Mouse (Mus musculus) embryonic facial prominence, embryonic 15.5 days (tissue): ENCODE measurements at regions not wholly inside any gene's neighbourhood (a gene's known extent, or its start where the extent isn't known, plus 50 kb on each side); places are given as distances from the start of the nearest gene placed in this dataset.
"Not testable (repeated sequence)": the region's sequence is repeated elsewhere in the genome, so short reads cannot be mapped to it uniquely, and the experiment has no call there.

Source experiments
- ATAC-seq: fragments of 200-750 bp; cut with Nextera tagmentation; 2 replicates; pipeline ENCODE4 v1.8.0; 2017; ENCODE audit warnings: low read depth, moderate TSS enrichment; ENCODE audit not compliant: insufficient number of reproducible peaks, low FRiP score, low TSS enrichment
- H3K27ac ChIP-seq: fragments of 300-500 bp; sonication (generic); replicated peaks from 2 replicates; pipeline ENCODE4 v1.5.1; 2015; ENCODE audit warnings: mild to moderate bottlenecking, inconsistent platforms
- H3K27me3 ChIP-seq: fragments of 300-500 bp; sonication (generic); 2 replicates; pipeline ENCODE4 v1.6.1; 2015; ENCODE audit warnings: inconsistent platforms
- H3K36me3 ChIP-seq: fragments of 300-500 bp; sonication (generic); 2 replicates; pipeline ENCODE4 v1.6.1; 2015; ENCODE audit warnings: mild to moderate bottlenecking, inconsistent platforms
- H3K4me1 ChIP-seq: fragments of 300-500 bp; sonication (generic); 2 replicates; pipeline ENCODE4 v1.6.1; 2015; ENCODE audit warnings: inconsistent platforms
- H3K4me2 ChIP-seq: fragments of 300-500 bp; sonication (generic); replicated peaks from 2 replicates; pipeline ENCODE4 v1.6.1; 2015; ENCODE audit warnings: mild to moderate bottlenecking, inconsistent platforms
- H3K4me3 ChIP-seq: fragments of 300-500 bp; sonication (generic); replicated peaks from 2 replicates; pipeline ENCODE4 v1.5.1; 2015; ENCODE audit warnings: mild to moderate bottlenecking, inconsistent platforms
- H3K9ac ChIP-seq: fragments of 300-500 bp; sonication (generic); 2 replicates; pipeline ENCODE4 v1.6.1; 2015; ENCODE audit warnings: inconsistent platforms
- H3K9me3 ChIP-seq: fragments of 300-500 bp; sonication (generic); replicated peaks from 2 replicates; pipeline ENCODE4 v1.6.1; 2016; ENCODE audit warnings: inconsistent platforms
- WGBS: fragments of 180-500 bp; shearing (Covaris S2); methylation state at CpG from one replicate; pipeline ENCODE4 v1.1.7; 2015; 5-methylcytosine and 5-hydroxymethylcytosine counted together

GRCm38 (mm10) chr13:111876847-111877246 is 68.1 kb upstream of the Map3k1 start:
- 0 out of 2 replicates have a peak, but pooled peaks cover 5% of the 10 kb centered on the region for H3K9me3 ChIP-seq
- H3K27me3 ChIP-seq, result no peaks in the 10 kb centered on the region
- ATAC-seq, result no peak
- no peak overlapping the region for H3K27ac ChIP-seq
- no peaks in the 10 kb centered on the region for H3K36me3 ChIP-seq
- no peak overlapping the region for H3K4me3 ChIP-seq
- H3K9ac ChIP-seq, result no peak overlapping the region
- H3K4me2 ChIP-seq, result no peak overlapping the region
- WGBS, result 71% methylated on average over 2 of the region's 2 CpGs
- no peaks in the 10 kb centered on the region for H3K4me1 ChIP-seq

DNA sequence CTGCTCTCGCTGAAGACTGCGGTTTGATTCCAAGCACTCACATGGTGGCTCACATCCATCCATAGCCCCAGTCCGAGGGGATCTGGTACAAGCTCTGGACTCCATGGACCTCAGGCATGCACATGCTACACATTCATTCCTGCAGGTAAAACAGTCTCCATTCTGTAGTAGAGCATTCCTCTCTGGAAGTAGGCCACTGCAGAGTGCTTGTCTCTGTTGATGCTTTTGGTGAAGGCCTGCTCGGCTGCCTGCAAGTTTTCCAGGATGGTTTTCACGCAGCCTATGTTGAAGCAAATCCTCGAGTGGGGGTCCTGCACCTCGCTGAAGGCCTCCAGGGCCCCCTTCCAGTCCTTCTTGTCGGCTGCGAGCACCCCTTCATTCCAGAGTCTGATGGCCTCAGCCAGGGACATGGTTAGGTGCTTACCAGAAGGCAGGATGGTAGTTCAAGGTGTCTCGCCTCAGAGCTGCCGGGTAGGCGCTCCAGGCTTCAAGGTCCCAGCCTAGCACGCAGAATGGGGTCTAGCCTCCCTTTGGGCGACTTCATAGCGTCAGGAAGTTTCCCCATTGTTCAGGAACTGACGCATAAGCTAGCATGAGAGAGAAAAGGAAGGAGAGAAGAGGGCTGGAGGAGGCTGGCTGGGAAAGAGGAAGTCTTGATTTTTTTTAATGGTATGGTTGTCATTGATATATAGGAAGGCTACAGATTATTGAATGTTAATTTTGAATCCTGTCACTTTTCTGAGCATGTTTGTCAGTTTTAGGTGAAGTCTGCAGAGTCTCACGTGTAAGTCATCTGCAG is 75.2 kb upstream of the Map3k1 start:
- not testable (repeated sequence) for H3K9me3 ChIP-seq, ATAC-seq, H3K36me3 ChIP-seq, H3K27me3 ChIP-seq, H3K4me2 ChIP-seq, H3K4me1 ChIP-seq, H3K9ac ChIP-seq, H3K4me3 ChIP-seq, H3K27ac ChIP-seq
- WGBS, result 83% methylated on average over 17 of the region's 17 CpGs

DNA sequence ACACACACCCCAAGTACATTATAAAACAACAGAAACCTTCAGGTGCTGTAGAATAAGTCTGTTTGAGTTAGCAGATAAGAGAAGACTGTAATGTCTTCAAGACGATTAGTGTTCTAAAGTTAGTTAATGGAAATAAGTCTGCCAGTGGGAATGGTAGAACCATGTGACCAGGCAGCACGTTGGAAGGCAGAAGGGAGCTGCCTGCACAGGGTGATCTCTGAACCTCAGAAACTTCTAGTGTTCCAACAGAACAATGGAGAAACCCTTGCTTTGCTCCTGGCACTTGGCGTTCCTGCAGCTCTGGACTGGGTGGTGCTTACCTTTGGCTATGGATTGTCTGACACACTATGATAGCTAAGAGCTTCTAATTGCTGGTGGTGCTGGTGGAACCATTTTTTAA is 82.0 kb upstream of the Map3k1 start:
- 68% methylated on average over 3 of the region's 3 CpGs for WGBS
- Histone ChIP-seq H3K27ac (no peak overlapping the region), H3K27me3 (no peaks in the 10 kb centered on the region), H3K4me2 (no peak overlapping the region), H3K9ac (no peak overlapping the region), H3K4me3 (no peak overlapping the region), H3K4me1 (no peaks in the 10 kb centered on the region), H3K36me3 (no peaks in the 10 kb centered on the region), H3K9me3 (no peaks in the 10 kb centered on the region)
- ATAC-seq, result no peak

DNA sequence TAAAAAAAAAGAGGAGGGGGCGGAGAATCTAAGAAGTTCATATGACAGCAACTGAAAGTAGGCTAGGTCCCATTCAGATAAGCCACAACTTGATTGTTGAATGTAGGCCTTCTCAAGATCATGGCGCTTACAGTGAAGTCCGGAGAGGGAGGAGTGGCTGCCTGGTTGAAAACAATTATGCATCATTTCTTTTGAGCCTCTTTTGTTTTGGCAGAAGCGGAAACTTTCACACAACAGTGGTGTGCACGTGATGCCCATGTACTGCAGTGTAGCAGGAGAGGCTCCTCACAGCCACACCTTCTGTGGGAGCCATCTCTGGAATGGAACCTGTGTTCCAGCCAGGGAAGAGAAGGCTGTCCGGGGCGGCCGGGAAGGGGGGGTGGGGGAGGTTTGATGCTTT is 83.3 kb upstream of the Map3k1 start:
- Histone ChIP-seq H3K9me3 (no peaks in the 10 kb centered on the region), H3K36me3 (no peaks in the 10 kb centered on the region), H3K27me3 (no peaks in the 10 kb centered on the region), H3K4me3 (no peak overlapping the region), H3K9ac (no peak overlapping the region), H3K4me1 (no peaks in the 10 kb centered on the region), H3K4me2 (no peak overlapping the region), H3K27ac (no peak overlapping the region)
- 91% methylated on average over 8 of the region's 8 CpGs for WGBS
- no peak for ATAC-seq

- Histone ChIP-seq H3K4me1 (no peaks in the 10 kb centered on the region), H3K4me3 (no peak overlapping the region), H3K4me2 (no peak overlapping the region), H3K9me3 (no peaks in the 10 kb centered on the region), H3K9ac (no peak overlapping the region), H3K27ac (no peak overlapping the region), H3K36me3 (no peaks in the 10 kb centered on the region), H3K27me3 (no peaks in the 10 kb centered on the region)
- 47% methylated on average over 14 of the region's 14 CpGs for WGBS
- ATAC-seq, result no peak
Measured at GRCm38 (mm10) chr13:111893221-111893713, 84.5 kb upstream of the Map3k1 start.

DNA sequence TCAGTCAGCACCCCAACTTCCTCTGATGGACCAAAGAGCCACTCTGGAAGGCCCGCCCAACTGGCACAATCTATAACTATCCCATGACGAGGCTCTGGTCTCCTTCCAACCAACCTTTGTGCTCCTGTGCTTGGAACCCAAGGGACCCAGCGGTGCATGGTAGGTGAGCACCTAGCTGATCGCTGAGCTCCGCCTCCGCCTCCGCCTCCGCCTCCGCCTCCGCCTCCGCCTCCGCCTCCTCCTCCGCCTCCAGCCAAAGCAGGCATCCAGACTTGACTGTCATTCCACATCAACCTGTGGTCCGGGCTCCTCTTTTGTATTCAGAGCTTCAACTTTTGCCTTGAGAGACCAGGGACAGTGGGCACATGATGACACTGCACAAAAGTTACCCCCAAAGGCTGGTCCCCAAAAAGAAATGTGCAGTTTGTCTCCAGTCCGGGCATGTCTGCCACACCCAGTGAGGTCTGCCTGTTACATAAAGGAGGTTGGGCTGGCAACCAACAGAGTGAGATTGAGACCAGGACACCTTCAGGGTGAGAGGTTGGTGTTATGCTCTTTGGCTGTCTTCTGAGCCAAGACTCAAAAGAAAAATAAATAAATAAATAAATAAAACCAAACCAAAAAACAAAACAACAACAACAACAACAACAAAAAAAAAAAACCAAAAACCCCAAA is 86.1 kb upstream of the Map3k1 start:
- no peak for ATAC-seq
- no peaks in the 10 kb centered on the region for H3K27me3 ChIP-seq
- no peak overlapping the region for H3K9ac ChIP-seq
- 66% methylated on average over 15 of the region's 15 CpGs for WGBS
- no peak overlapping the region for H3K4me3 ChIP-seq
- no peaks in the 10 kb centered on the region for H3K9me3 ChIP-seq
- no peak overlapping the region for H3K27ac ChIP-seq
- H3K4me2 ChIP-seq, result no peak overlapping the region
- no peaks in the 10 kb centered on the region for H3K36me3 ChIP-seq
- H3K4me1 ChIP-seq, result no peaks in the 10 kb centered on the region

- H3K4me2 ChIP-seq, result no peak overlapping the region
- 25% methylated on average over 2 of the region's 2 CpGs for WGBS
- H3K27ac ChIP-seq, result no peak overlapping the region
- H3K4me1 ChIP-seq, result no peaks in the 10 kb centered on the region
- H3K9me3 ChIP-seq, result no peaks in the 10 kb centered on the region
- ATAC-seq, result no peak
- no peak overlapping the region for H3K4me3 ChIP-seq
- H3K36me3 ChIP-seq, result no peaks in the 10 kb centered on the region
- H3K27me3 ChIP-seq, result no peaks in the 10 kb centered on the region
- no peak overlapping the region for H3K9ac ChIP-seq
Measured at GRCm38 (mm10) chr13:111896279-111896678, 87.5 kb upstream of the Map3k1 start.

DNA sequence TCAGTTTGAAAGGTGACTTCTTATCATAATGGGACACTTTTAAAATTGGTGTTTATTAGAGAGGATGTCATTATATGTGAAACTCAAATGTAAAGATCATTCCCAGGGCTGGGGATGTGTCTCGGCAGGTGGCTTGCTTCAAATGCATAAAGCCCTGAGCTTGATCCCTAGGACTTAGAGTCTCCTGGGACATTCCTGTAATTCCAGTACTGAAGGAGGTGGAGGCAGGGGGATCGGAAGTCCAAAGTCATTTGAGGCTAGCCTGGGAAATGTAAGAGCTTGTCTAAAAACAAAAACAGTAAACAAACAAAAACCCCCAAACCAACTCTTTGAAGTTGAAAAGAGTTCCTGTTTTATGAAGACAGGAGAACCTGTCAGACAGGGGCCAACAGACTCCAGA is 94.6 kb upstream of the Map3k1 start:
- WGBS, result 50% methylated on average over 2 of the region's 2 CpGs
- H3K36me3 ChIP-seq, result no peaks in the 10 kb centered on the region
- ATAC-seq, result no peak

GRCm38 (mm10) chr13:111903931-111904330 is 95.1 kb upstream of the Map3k1 start:
- no peak overlapping the region for H3K4me3 ChIP-seq

More for the DNA sequence above, 94.6 kb upstream of the Map3k1 start:
- Histone ChIP-seq H3K27me3 (no peaks in the 10 kb centered on the region), H3K4me3 (no peak overlapping the region), H3K9me3 (no peaks in the 10 kb centered on the region), H3K4me1 (peaks cover 15% of the 10 kb centered on the region; the same call in 1 of the 2 replicates), H3K27ac (no peak overlapping the region), H3K9ac (no peak overlapping the region), H3K4me2 (no peak overlapping the region)

DNA sequence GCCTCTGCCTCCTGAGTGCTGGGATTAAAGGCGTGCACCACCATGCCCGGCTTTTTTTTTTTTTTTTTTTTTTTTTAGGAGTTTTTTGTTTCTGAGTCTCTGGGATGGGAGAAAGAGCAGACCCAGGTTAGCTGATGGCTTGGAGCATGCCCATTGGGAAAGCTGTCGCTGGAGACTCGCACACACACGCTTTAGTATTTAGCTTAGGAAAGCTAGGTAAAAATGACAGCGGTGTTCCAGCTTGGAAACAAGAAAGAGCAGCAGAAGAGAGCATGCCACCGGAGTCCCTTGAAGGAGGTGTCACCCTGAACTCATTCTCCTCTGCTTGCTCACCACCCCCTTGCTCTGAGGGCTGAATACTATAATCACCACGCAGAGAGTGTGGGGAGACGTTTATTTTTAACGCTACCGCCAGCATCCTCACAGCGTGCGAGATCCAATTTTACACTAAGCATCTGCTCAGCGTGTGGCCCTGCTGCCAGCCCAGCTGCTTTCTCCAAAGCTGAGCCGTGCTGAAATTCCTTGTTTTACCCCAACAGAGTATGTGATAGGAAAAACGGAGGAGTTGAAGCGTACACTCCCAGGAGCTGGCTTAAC is 95.9 kb upstream of the Map3k1 start:
- Histone ChIP-seq H3K4me2 (peak overlapping the region; percentile 32), H3K4me3 (0 out of 2 replicates have a peak overlapping the region, but pooled peaks have one; percentile 1), H3K27me3 (no peaks in the 10 kb centered on the region), H3K27ac (peak overlapping the region; percentile 76), H3K4me1 (peaks cover 15% of the 10 kb centered on the region; the same call in 1 of the 2 replicates), H3K36me3 (no peaks in the 10 kb centered on the region), H3K9me3 (no peaks in the 10 kb centered on the region), H3K9ac (0 out of 2 replicates have a peak overlapping the region, but pooled peaks have one; percentile 9)
- WGBS, result 16% methylated on average over 15 of the region's 17 CpGs
- peak; percentile 54; the same call in 1 of the 2 replicates for ATAC-seq

More at GRCm38 (mm10) chr13:111903931-111904330, 95.1 kb upstream of the Map3k1 start:
- H3K9ac ChIP-seq, result no peak overlapping the region
- no peak overlapping the region for H3K4me2 ChIP-seq
- no peaks in the 10 kb centered on the region for H3K36me3 ChIP-seq
- H3K9me3 ChIP-seq, result no peaks in the 10 kb centered on the region
- WGBS, result 55% methylated on average over 9 of the region's 9 CpGs
- H3K4me1 ChIP-seq, result peaks cover 15% of the 10 kb centered on the region; the same call in 1 of the 2 replicates
- no peak overlapping the region for H3K27ac ChIP-seq
- ATAC-seq, result no peak
- no peaks in the 10 kb centered on the region for H3K27me3 ChIP-seq

DNA sequence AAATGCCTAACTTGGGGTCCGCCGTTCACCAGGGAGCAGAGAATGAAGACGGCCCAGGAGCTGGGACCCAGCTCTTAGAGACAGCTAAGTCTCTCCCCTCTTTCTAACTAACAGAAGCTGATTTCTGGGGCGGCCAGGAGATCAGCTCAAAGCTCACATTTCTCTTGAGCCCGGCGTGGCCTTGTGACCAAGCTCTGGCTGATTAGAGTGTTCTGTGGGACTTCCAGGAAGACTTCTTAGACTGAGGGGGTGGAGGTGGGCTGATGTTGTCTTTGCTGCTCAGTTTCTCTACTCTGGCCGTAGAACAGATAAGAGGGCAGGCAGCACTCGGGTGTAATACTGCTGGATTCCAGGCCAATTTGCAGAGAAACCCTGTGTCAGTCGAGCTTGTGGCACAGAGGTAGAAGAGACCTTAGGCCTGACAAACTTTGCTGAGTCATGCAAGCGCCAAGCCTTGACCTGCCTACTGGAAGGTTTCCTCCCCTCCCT is 96.5 kb upstream of the Map3k1 start:
- WGBS, result 25% methylated on average over 10 of the region's 10 CpGs
- H3K36me3 ChIP-seq, result no peaks in the 10 kb centered on the region
- H3K4me3 ChIP-seq, result 0 out of 2 replicates have a peak overlapping the region, but pooled peaks have one; percentile 1
- H3K4me2 ChIP-seq, result peak overlapping the region; percentile 32
- 0 out of 2 replicates have a peak overlapping the region, but pooled peaks have one; percentile 9 for H3K9ac ChIP-seq
- H3K9me3 ChIP-seq, result no peaks in the 10 kb centered on the region
- H3K27me3 ChIP-seq, result no peaks in the 10 kb centered on the region
- H3K4me1 ChIP-seq, result peaks cover 15% of the 10 kb centered on the region; the same call in 1 of the 2 replicates
- no peak for ATAC-seq
- H3K27ac ChIP-seq, result peak overlapping the region; percentile 76
